Mouse (Mus musculus): ENCODE data around the gene Trak1. TPM values are rescaled to one million over a fixed set of nuclear protein-coding genes. Genes with fewer than 3 reads are reported as not detected.

The Trak1 gene
- polyA plus RNA-seq, 1 experiment from 2014 or later = 27.1 TPM

GRCm38 (mm10) chr9:121312237-121312891 lies 15.1 kb downstream of the Trak1 start:
- Histone ChIP-seq H3K27ac (ENCODE audit: low read length) (no peak overlapping the region), H3K9me3 (ENCODE audit: control insufficient read depth, low read length) (no peaks in the 10 kb centered on the region), H3K36me3 (ENCODE audit: control insufficient read depth, insufficient read depth, low read length) (no peaks in the 10 kb centered on the region), H3K4me2 (ENCODE audit: low read depth, low read length) (no peak overlapping the region), H3K4me3 (ENCODE audit: low read length) (no peak overlapping the region), H3K27me3 (ENCODE audit: control insufficient read depth, insufficient read depth, low read depth, low read length) (no peaks in the 10 kb centered on the region), H3K9ac (ENCODE audit: low read length) (no peak overlapping the region), H3K4me1 (replicated peaks; ENCODE audit: control insufficient read depth, insufficient read depth, low read length) (peaks cover 47% of the 10 kb centered on the region)
- 40% methylated on average over 10 of the region's 10 CpGs for WGBS
- ATAC-seq (ENCODE audit: low read depth) = no peak

GRCm38 (mm10) chr9:121313656-121314374 lies 16.5 kb downstream of the Trak1 start:
- 2% methylated on average over 21 of the region's 21 CpGs for WGBS
- peak; percentile 91 for ATAC-seq (ENCODE audit: low read depth)
- Histone ChIP-seq H3K36me3 (ENCODE audit: control insufficient read depth, insufficient read depth, low read length) (0 out of 2 replicates have a peak, but pooled peaks cover 3% of the 10 kb centered on the region), H3K4me3 (ENCODE audit: low read length) (peak overlapping the region; percentile 36), H3K9me3 (ENCODE audit: control insufficient read depth, low read length) (no peaks in the 10 kb centered on the region), H3K4me1 (replicated peaks; ENCODE audit: control insufficient read depth, insufficient read depth, low read length) (peaks cover 48% of the 10 kb centered on the region), H3K27ac (ENCODE audit: low read length) (peak overlapping the region; percentile 97), H3K9ac (ENCODE audit: low read length) (peak overlapping the region; percentile 60), H3K27me3 (ENCODE audit: control insufficient read depth, insufficient read depth, low read depth, low read length) (no peaks in the 10 kb centered on the region), H3K4me2 (ENCODE audit: low read depth, low read length) (peak overlapping the region; percentile 60)

GRCm38 (mm10) chr9:121314541-121315152 lies 17.3 kb downstream of the Trak1 start:
- Histone ChIP-seq H3K36me3 (ENCODE audit: control insufficient read depth, insufficient read depth, low read length) (0 out of 2 replicates have a peak, but pooled peaks cover 3% of the 10 kb centered on the region), H3K4me2 (ENCODE audit: low read depth, low read length) (peak overlapping the region; percentile 60), H3K4me3 (ENCODE audit: low read length) (peak overlapping the region; percentile 36), H3K9ac (ENCODE audit: low read length) (peak overlapping the region; percentile 60), H3K27me3 (ENCODE audit: control insufficient read depth, insufficient read depth, low read depth, low read length) (no peaks in the 10 kb centered on the region), H3K27ac (ENCODE audit: low read length) (peak overlapping the region; percentile 97), H3K4me1 (replicated peaks; ENCODE audit: control insufficient read depth, insufficient read depth, low read length) (peaks cover 44% of the 10 kb centered on the region), H3K9me3 (ENCODE audit: control insufficient read depth, low read length) (no peaks in the 10 kb centered on the region)
- 13% methylated on average over 14 of the region's 14 CpGs for WGBS
- ATAC-seq (ENCODE audit: low read depth) = peak; percentile 74

GRCm38 (mm10) chr9:121315901-121316595 lies 18.7 kb downstream of the Trak1 start:
- Histone ChIP-seq H3K9me3 (ENCODE audit: control insufficient read depth, low read length) (no peaks in the 10 kb centered on the region), H3K27ac (ENCODE audit: low read length) (peak overlapping the region; percentile 56; the same call in 1 of the 2 replicates), H3K9ac (ENCODE audit: low read length) (no peak overlapping the region), H3K27me3 (ENCODE audit: control insufficient read depth, insufficient read depth, low read depth, low read length) (no peaks in the 10 kb centered on the region), H3K4me3 (ENCODE audit: low read length) (no peak overlapping the region), H3K4me2 (ENCODE audit: low read depth, low read length) (no peak overlapping the region), H3K4me1 (replicated peaks; ENCODE audit: control insufficient read depth, insufficient read depth, low read length) (peaks cover 44% of the 10 kb centered on the region), H3K36me3 (ENCODE audit: control insufficient read depth, insufficient read depth, low read length) (0 out of 2 replicates have a peak, but pooled peaks cover 3% of the 10 kb centered on the region)
- WGBS = 74% methylated on average over 4 of the region's 4 CpGs
- no peak for ATAC-seq (ENCODE audit: low read depth)

- H3K27me3 ChIP-seq (ENCODE audit: control insufficient read depth, insufficient read depth, low read depth, low read length) = no peaks in the 10 kb centered on the region
- WGBS = 47% methylated on average over 12 of the region's 12 CpGs
- no peaks in the 10 kb centered on the region for H3K9me3 ChIP-seq (ENCODE audit: control insufficient read depth, low read length)
- H3K4me1 ChIP-seq (replicated peaks; ENCODE audit: control insufficient read depth, insufficient read depth, low read length) = peaks cover 44% of the 10 kb centered on the region
- H3K9ac ChIP-seq (ENCODE audit: low read length) = 0 out of 2 replicates have a peak overlapping the region, but pooled peaks have one; percentile 9
- peak overlapping the region; percentile 56 for H3K27ac ChIP-seq (ENCODE audit: low read length)
- H3K4me3 ChIP-seq (ENCODE audit: low read length) = no peak overlapping the region
- no peak for ATAC-seq (ENCODE audit: low read depth)
- no peak overlapping the region for H3K4me2 ChIP-seq (ENCODE audit: low read depth, low read length)
- 0 out of 2 replicates have a peak, but pooled peaks cover 3% of the 10 kb centered on the region for H3K36me3 ChIP-seq (ENCODE audit: control insufficient read depth, insufficient read depth, low read length)
These were observed 19.5 kb downstream of the Trak1 start for GRCm38 (mm10) chr9:121316621-121317405.

- no peak for ATAC-seq (ENCODE audit: low read depth)
- Histone ChIP-seq H3K4me3 (ENCODE audit: low read length) (no peak overlapping the region), H3K4me1 (replicated peaks; ENCODE audit: control insufficient read depth, insufficient read depth, low read length) (peaks cover 21% of the 10 kb centered on the region), H3K36me3 (ENCODE audit: control insufficient read depth, insufficient read depth, low read length) (0 out of 2 replicates have a peak, but pooled peaks cover 3% of the 10 kb centered on the region), H3K27ac (ENCODE audit: low read length) (no peak overlapping the region), H3K9ac (ENCODE audit: low read length) (no peak overlapping the region; the same call in 1 of the 2 replicates), H3K9me3 (ENCODE audit: control insufficient read depth, low read length) (no peaks in the 10 kb centered on the region), H3K4me2 (ENCODE audit: low read depth, low read length) (no peak overlapping the region), H3K27me3 (ENCODE audit: control insufficient read depth, insufficient read depth, low read depth, low read length) (no peaks in the 10 kb centered on the region)
- WGBS = 83% methylated on average over 10 of the region's 10 CpGs
These were observed 22.1 kb downstream of the Trak1 start for GRCm38 (mm10) chr9:121319323-121319966.

GRCm38 (mm10) chr9:121320433-121320832 lies 23.1 kb downstream of the Trak1 start:
- Histone ChIP-seq H3K27ac (ENCODE audit: low read length) (no peak overlapping the region), H3K27me3 (ENCODE audit: control insufficient read depth, insufficient read depth, low read depth, low read length) (no peaks in the 10 kb centered on the region), H3K9me3 (ENCODE audit: control insufficient read depth, low read length) (no peaks in the 10 kb centered on the region), H3K4me3 (ENCODE audit: low read length) (no peak overlapping the region), H3K4me1 (replicated peaks; ENCODE audit: control insufficient read depth, insufficient read depth, low read length) (peaks cover 11% of the 10 kb centered on the region), H3K36me3 (ENCODE audit: control insufficient read depth, insufficient read depth, low read length) (0 out of 2 replicates have a peak, but pooled peaks cover 3% of the 10 kb centered on the region), H3K4me2 (ENCODE audit: low read depth, low read length) (no peak overlapping the region), H3K9ac (ENCODE audit: low read length) (no peak overlapping the region)
- 61% methylated on average over 2 of the region's 2 CpGs for WGBS
- ATAC-seq (ENCODE audit: low read depth) = no peak

- H3K9ac ChIP-seq (ENCODE audit: low read length) = no peak overlapping the region
- no peak overlapping the region for H3K27ac ChIP-seq (ENCODE audit: low read length)
- H3K4me1 ChIP-seq (replicated peaks; ENCODE audit: control insufficient read depth, insufficient read depth, low read length) = peaks cover 8% of the 10 kb centered on the region
- 96% methylated on average over 2 of the region's 2 CpGs for WGBS
- H3K4me2 ChIP-seq (ENCODE audit: low read depth, low read length) = no peak overlapping the region
- ATAC-seq (ENCODE audit: low read depth) = no peak
- no peaks in the 10 kb centered on the region for H3K27me3 ChIP-seq (ENCODE audit: control insufficient read depth, insufficient read depth, low read depth, low read length)
- no peak overlapping the region for H3K4me3 ChIP-seq (ENCODE audit: low read length)
- H3K36me3 ChIP-seq (ENCODE audit: control insufficient read depth, insufficient read depth, low read length) = 0 out of 2 replicates have a peak, but pooled peaks cover 3% of the 10 kb centered on the region
- H3K9me3 ChIP-seq (ENCODE audit: control insufficient read depth, low read length) = no peaks in the 10 kb centered on the region
These were observed 23.8 kb downstream of the Trak1 start for GRCm38 (mm10) chr9:121321118-121321517.
